Mouse (Mus musculus): Measurements from ENCODE around the gene Bdp1. TPM values are rescaled to one million over a fixed set of nuclear protein-coding genes. Genes with fewer than 3 reads are reported as not detected.
A peak's percentile ranks its signal among the peaks of the same experiment; 100 is the strongest.

Gene Bdp1
- polyA plus RNA-seq (2014; fragmentation: Nextera tagmentation; extraction: Ambion mirVana): 15.4 and 22.6 TPM in 2 replicates

- peak within 1 kb of the TSS; percentile 83 for H3K9ac ChIP-seq (ENCODE audit: low read depth, low read length)
- peak within 1 kb of the TSS; percentile 88 for H3K27ac ChIP-seq (ENCODE audit: low read depth, low read length)
- ATAC-seq (replicated peaks; ENCODE audit: insufficient number of reproducible peaks, low FRiP score, low TSS enrichment): peak; percentile 74
- H3K4me1 ChIP-seq (ENCODE audit: control insufficient read depth, insufficient read depth, low read length): peaks cover 13% of the 10 kb centered on the region
- H3K4me3 ChIP-seq (ENCODE audit: low read depth, low read length): peak within 1 kb of the TSS; percentile 77
- H3K4me2 ChIP-seq: peak within 1 kb of the TSS; percentile 80
- WGBS (ENCODE audit: insufficient replicate concordance): under 1% methylated on average over 40 of the region's 44 CpGs
- H3K27me3 ChIP-seq (ENCODE audit: control insufficient read depth, insufficient read depth, low read length): no peaks in the 10 kb centered on the region
- no peaks in the 10 kb centered on the region for H3K36me3 ChIP-seq (ENCODE audit: control insufficient read depth, insufficient read depth, low read length)
- no peaks in the 10 kb centered on the region for H3K9me3 ChIP-seq (replicated peaks; ENCODE audit: control insufficient read depth, low read length)
Measured at GRCm38 (mm10) chr13:100103748-100104254, at the start of gene Bdp1. TSS of gene Bdp1 (minus strand) at chr13:100104070.

GRCm38 (mm10) chr13:100152659-100153058 lies 48.8 kb upstream of the Bdp1 start:
- no peak for ATAC-seq (replicated peaks; ENCODE audit: insufficient number of reproducible peaks, low FRiP score, low TSS enrichment)
- no peak overlapping the region for H3K27ac ChIP-seq (ENCODE audit: low read depth, low read length)
- H3K27me3 ChIP-seq (ENCODE audit: control insufficient read depth, insufficient read depth, low read length): no peaks in the 10 kb centered on the region
- no peaks in the 10 kb centered on the region for H3K36me3 ChIP-seq (ENCODE audit: control insufficient read depth, insufficient read depth, low read length)
- H3K4me1 ChIP-seq (ENCODE audit: control insufficient read depth, insufficient read depth, low read length): no peaks in the 10 kb centered on the region
- no peak overlapping the region for H3K4me2 ChIP-seq
- H3K9ac ChIP-seq (ENCODE audit: low read depth, low read length): no peak overlapping the region
- H3K4me3 ChIP-seq (ENCODE audit: low read depth, low read length): no peak overlapping the region
- no peaks in the 10 kb centered on the region for H3K9me3 ChIP-seq (replicated peaks; ENCODE audit: control insufficient read depth, low read length)
- WGBS (ENCODE audit: insufficient replicate concordance): 53% methylated on average over 1 of the region's 1 CpGs

- Histone ChIP-seq H3K9ac (ENCODE audit: low read depth, low read length) (no peak overlapping the region), H3K27me3 (ENCODE audit: control insufficient read depth, insufficient read depth, low read length) (no peaks in the 10 kb centered on the region), H3K9me3 (replicated peaks; ENCODE audit: control insufficient read depth, low read length) (no peaks in the 10 kb centered on the region), H3K27ac (ENCODE audit: low read depth, low read length) (no peak overlapping the region), H3K4me1 (ENCODE audit: control insufficient read depth, insufficient read depth, low read length) (no peaks in the 10 kb centered on the region), H3K4me3 (ENCODE audit: low read depth, low read length) (no peak overlapping the region), H3K4me2 (no peak overlapping the region), H3K36me3 (ENCODE audit: control insufficient read depth, insufficient read depth, low read length) (peaks cover 10% of the 10 kb centered on the region)
- 75% methylated on average over 8 of the region's 8 CpGs for WGBS (ENCODE audit: insufficient replicate concordance)
- no peak for ATAC-seq (replicated peaks; ENCODE audit: insufficient number of reproducible peaks, low FRiP score, low TSS enrichment)
Measured at GRCm38 (mm10) chr13:100141646-100142314, 37.9 kb upstream of the Bdp1 start.

GRCm38 (mm10) chr13:100125258-100125643 lies 21.4 kb upstream of the Bdp1 start:
- no peak overlapping the region for H3K27ac ChIP-seq (ENCODE audit: low read depth, low read length)
- WGBS (ENCODE audit: insufficient replicate concordance): 4% methylated on average over 10 of the region's 10 CpGs

GRCm38 (mm10) chr13:100124423-100125257 lies 20.8 kb upstream of the Bdp1 start, which contains the start of gene Smn1:
TSS of gene Smn1 (plus strand) at chr13:100124852.
- Histone ChIP-seq H3K9me3 (replicated peaks; ENCODE audit: control insufficient read depth, low read length) (no peaks in the 10 kb centered on the region), H3K27me3 (ENCODE audit: control insufficient read depth, insufficient read depth, low read length) (no peaks in the 10 kb centered on the region), H3K4me3 (ENCODE audit: low read depth, low read length) (peak within 1 kb of the TSS; percentile 97), H3K9ac (ENCODE audit: low read depth, low read length) (peak within 1 kb of the TSS; percentile 88), H3K4me1 (ENCODE audit: control insufficient read depth, insufficient read depth, low read length) (peaks cover 8% of the 10 kb centered on the region), H3K4me2 (peak within 1 kb of the TSS; percentile 90), H3K27ac (ENCODE audit: low read depth, low read length) (0 out of 2 replicates have a peak within 1 kb of the TSS, but pooled peaks have one; percentile 35), H3K36me3 (ENCODE audit: control insufficient read depth, insufficient read depth, low read length) (peaks cover 16% of the 10 kb centered on the region; the same call in 1 of the 2 replicates)
- ATAC-seq (replicated peaks; ENCODE audit: insufficient number of reproducible peaks, low FRiP score, low TSS enrichment): peak; percentile 90
- WGBS (ENCODE audit: insufficient replicate concordance): 4% methylated on average over 42 of the region's 42 CpGs

More at GRCm38 (mm10) chr13:100125258-100125643, 21.4 kb upstream of the Bdp1 start:
- peak overlapping the region; percentile 97 for H3K4me3 ChIP-seq (ENCODE audit: low read depth, low read length)
- H3K4me1 ChIP-seq (ENCODE audit: control insufficient read depth, insufficient read depth, low read length): peaks cover 8% of the 10 kb centered on the region
- H3K36me3 ChIP-seq (ENCODE audit: control insufficient read depth, insufficient read depth, low read length): peaks cover 16% of the 10 kb centered on the region; the same call in 1 of the 2 replicates
- ATAC-seq (replicated peaks; ENCODE audit: insufficient number of reproducible peaks, low FRiP score, low TSS enrichment): no peak
- no peaks in the 10 kb centered on the region for H3K27me3 ChIP-seq (ENCODE audit: control insufficient read depth, insufficient read depth, low read length)
- peak overlapping the region; percentile 88 for H3K9ac ChIP-seq (ENCODE audit: low read depth, low read length)
- no peaks in the 10 kb centered on the region for H3K9me3 ChIP-seq (replicated peaks; ENCODE audit: control insufficient read depth, low read length)
- H3K4me2 ChIP-seq: peak overlapping the region; percentile 90

GRCm38 (mm10) chr13:100123970-100124369 lies 20.1 kb upstream of the Bdp1 start:
- WGBS (ENCODE audit: insufficient replicate concordance): 90% methylated on average over 3 of the region's 3 CpGs
- no peak for ATAC-seq (replicated peaks; ENCODE audit: insufficient number of reproducible peaks, low FRiP score, low TSS enrichment)

GRCm38 (mm10) chr13:100112218-100112972 lies 8.5 kb upstream of the Bdp1 start:
- Histone ChIP-seq H3K4me2 (no peak overlapping the region), H3K4me3 (ENCODE audit: low read depth, low read length) (no peak overlapping the region), H3K9ac (ENCODE audit: low read depth, low read length) (no peak overlapping the region), H3K4me1 (ENCODE audit: control insufficient read depth, insufficient read depth, low read length) (no peaks in the 10 kb centered on the region), H3K9me3 (replicated peaks; ENCODE audit: control insufficient read depth, low read length) (no peaks in the 10 kb centered on the region), H3K36me3 (ENCODE audit: control insufficient read depth, insufficient read depth, low read length) (no peaks in the 10 kb centered on the region), H3K27me3 (ENCODE audit: control insufficient read depth, insufficient read depth, low read length) (no peaks in the 10 kb centered on the region), H3K27ac (ENCODE audit: low read depth, low read length) (no peak overlapping the region)
- 44% methylated on average over 5 of the region's 5 CpGs for WGBS (ENCODE audit: insufficient replicate concordance)
- ATAC-seq (replicated peaks; ENCODE audit: insufficient number of reproducible peaks, low FRiP score, low TSS enrichment): no peak

More at GRCm38 (mm10) chr13:100123970-100124369, 20.1 kb upstream of the Bdp1 start:
- Histone ChIP-seq H3K36me3 (ENCODE audit: control insufficient read depth, insufficient read depth, low read length) (peaks cover 14% of the 10 kb centered on the region; the same call in 1 of the 2 replicates), H3K9ac (ENCODE audit: low read depth, low read length) (no peak overlapping the region), H3K27ac (ENCODE audit: low read depth, low read length) (no peak overlapping the region), H3K4me1 (ENCODE audit: control insufficient read depth, insufficient read depth, low read length) (peaks cover 8% of the 10 kb centered on the region), H3K4me3 (ENCODE audit: low read depth, low read length) (peak overlapping the region; percentile 97; the same call in 1 of the 2 replicates), H3K27me3 (ENCODE audit: control insufficient read depth, insufficient read depth, low read length) (no peaks in the 10 kb centered on the region), H3K4me2 (peak overlapping the region; percentile 90), H3K9me3 (replicated peaks; ENCODE audit: control insufficient read depth, low read length) (no peaks in the 10 kb centered on the region)
